Mouse (Mus musculus) heart, embryonic 14.5 days (tissue): ENCODE results near the gene Olfr535. TPM values are rescaled to one million over a fixed set of nuclear protein-coding genes. Genes with fewer than 3 reads are reported as not detected.
"Not testable (repeated sequence)": the region's sequence is repeated elsewhere in the genome, so short reads cannot be mapped to it uniquely, and the experiment has no call there.

Source experiments
- ATAC-seq: fragments of 200-750 bp; cut with Nextera tagmentation; 2 replicates; pipeline ENCODE4 v1.8.0; 2017; ENCODE audit warnings: low read depth, moderate TSS enrichment; ENCODE audit not compliant: insufficient number of reproducible peaks, insufficient read depth, low FRiP score
- H3K27ac ChIP-seq, 2 experiments: fragments of 200-500 bp in 1 of 2; fragments of 300-500 bp in 1 of 2; sonication (generic) in 1 of 2; replicated peaks in 1 of 2; 2 replicates each; pipeline ENCODE4 v1.5.1; 2012 to 2014; ENCODE audit warnings: low read depth in 2 of 2, low read length in 2 of 2, control low read depth in 1 of 2, mild to moderate bottlenecking in 1 of 2, mixed read lengths in 1 of 2; ENCODE audit not compliant: control insufficient read depth in 1 of 2, insufficient read depth in 1 of 2
- H3K27me3 ChIP-seq: fragments of 300-500 bp; sonication (generic); 2 replicates; pipeline ENCODE4 v1.6.1; 2014; ENCODE audit warnings: mild to moderate bottlenecking, low read length, control low read depth; ENCODE audit not compliant: control insufficient read depth, insufficient read depth
- H3K36me3 ChIP-seq: fragments of 300-500 bp; sonication (generic); 2 replicates; pipeline ENCODE4 v1.6.1; 2014; ENCODE audit warnings: mild to moderate bottlenecking, control low read depth, low read length, mixed read lengths; ENCODE audit not compliant: control insufficient read depth, insufficient read depth
- H3K4me1 ChIP-seq, 2 experiments: fragments of 200-500 bp in 1 of 2; fragments of 300-500 bp in 1 of 2; sonication (generic) in 1 of 2; 2 replicates each; pipeline ENCODE4 v1.6.1; 2012 to 2014; ENCODE audit warnings: low read length in 2 of 2, control low read depth in 1 of 2, mixed read lengths in 1 of 2; ENCODE audit not compliant: control insufficient read depth in 2 of 2, insufficient read depth in 2 of 2
- H3K4me2 ChIP-seq: fragments of 300-500 bp; sonication (generic); 2 replicates; pipeline ENCODE4 v1.6.1; 2014; ENCODE audit warnings: mild to moderate bottlenecking, low read length
- H3K4me3 ChIP-seq, 2 experiments: fragments of 200-500 bp in 1 of 2; fragments of 300-500 bp in 1 of 2; sonication (generic) in 1 of 2; 2 replicates each; pipeline ENCODE4 v1.5.1; 2012 to 2014; ENCODE audit warnings: low read length in 2 of 2, mild to moderate bottlenecking in 2 of 2, control low read depth in 1 of 2, low read depth in 1 of 2, moderate library complexity in 1 of 2; ENCODE audit not compliant: control insufficient read depth in 1 of 2, insufficient read depth in 1 of 2
- H3K9ac ChIP-seq: fragments of 300-500 bp; sonication (generic); 2 replicates; pipeline ENCODE4 v1.6.1; 2014; ENCODE audit warnings: mild to moderate bottlenecking, low read length
- H3K9me3 ChIP-seq: fragments of 300-500 bp; sonication (generic); 2 replicates; pipeline ENCODE4 v1.6.1; 2016; ENCODE audit warnings: low read length, control low read depth; ENCODE audit not compliant: control insufficient read depth
- WGBS: fragments of 180-500 bp; shearing (Covaris S2); extraction: QIAGEN DNeasy Blood & Tissue Kit; methylation state at CpG from one replicate; pipeline ENCODE4 v1.1.7; 2014; 5-methylcytosine and 5-hydroxymethylcytosine counted together
- polyA plus RNA-seq: library from polyadenylated mRNA; unstranded; fragments of >200 nt; fragmentation: Nextera tagmentation; extraction: Ambion mirVana; gene quantifications from 2 replicates; pipeline ENCODE4 v1.2.1, GENCODE M21; 2014

Gene Olfr535
- not detected in 2 replicates for polyA plus RNA-seq

- H3K9me3 ChIP-seq, result no peaks in the 10 kb centered on the region
- H3K4me2 ChIP-seq, result no peak within 1 kb of the TSS
- H3K36me3 ChIP-seq, result no peaks in the 10 kb centered on the region
- no peaks in the 10 kb centered on the region for H3K27me3 ChIP-seq
- H3K9ac ChIP-seq, result no peak within 1 kb of the TSS
- 76% methylated on average over 1 of the region's 1 CpGs for WGBS
- no peak within 1 kb of the TSS for H3K4me3 ChIP-seq
- H3K4me1 ChIP-seq, result no peaks in the 10 kb centered on the region
- ATAC-seq, result no peak
- no peak within 1 kb of the TSS for H3K27ac ChIP-seq
These were observed at the start of gene Olfr535 for GRCm38 (mm10) chr7:140483916-140484315. TSS of gene Olfr535 (plus strand) at chr7:140484216.

GRCm38 (mm10) chr7:140443141-140443540, 40.9 kb upstream of the Olfr535 start:
- WGBS, result 55% methylated on average over 1 of the region's 1 CpGs
- no peaks in the 10 kb centered on the region for H3K4me1 ChIP-seq
- H3K9ac ChIP-seq, result no peak overlapping the region
- H3K4me3 ChIP-seq, result no peak overlapping the region
- H3K27me3 ChIP-seq, result no peaks in the 10 kb centered on the region
- no peak overlapping the region for H3K4me2 ChIP-seq
- H3K27ac ChIP-seq, result no peak overlapping the region
- no peak for ATAC-seq
- no peaks in the 10 kb centered on the region for H3K36me3 ChIP-seq
- no peaks in the 10 kb centered on the region for H3K9me3 ChIP-seq

GRCm38 (mm10) chr7:140463070-140463469, 20.9 kb upstream of the Olfr535 start, which contains the start of gene Olfr533:
TSS of gene Olfr533 (plus strand) at chr7:140463370.
- H3K27ac ChIP-seq, H3K4me1 ChIP-seq, H3K4me2 ChIP-seq, H3K9me3 ChIP-seq, H3K36me3 ChIP-seq, H3K27me3 ChIP-seq, H3K4me3 ChIP-seq, H3K9ac ChIP-seq, ATAC-seq: not testable (repeated sequence)
- WGBS, result no CpG with 5 or more reads among the region's 1 CpGs

- no peak for ATAC-seq
- no peak overlapping the region for H3K27ac ChIP-seq
- 43% methylated on average over 1 of the region's 1 CpGs for WGBS
- H3K4me2 ChIP-seq, result no peak overlapping the region
- H3K27me3 ChIP-seq, result no peaks in the 10 kb centered on the region
- H3K9ac ChIP-seq, result no peak overlapping the region
- H3K4me1 ChIP-seq, result no peaks in the 10 kb centered on the region
- no peak overlapping the region for H3K4me3 ChIP-seq
- 0 out of 2 replicates have a peak, but pooled peaks cover 4% of the 10 kb centered on the region for H3K9me3 ChIP-seq
- no peaks in the 10 kb centered on the region for H3K36me3 ChIP-seq
These were observed 6.1 kb upstream of the Olfr535 start for GRCm38 (mm10) chr7:140477886-140478285.

- Histone ChIP-seq H3K4me3 (no peak overlapping the region), H3K4me1 (no peaks in the 10 kb centered on the region), H3K27ac (no peak overlapping the region), H3K9ac (no peak overlapping the region), H3K36me3 (no peaks in the 10 kb centered on the region), H3K9me3 (0 out of 2 replicates have a peak, but pooled peaks cover 4% of the 10 kb centered on the region), H3K27me3 (no peaks in the 10 kb centered on the region), H3K4me2 (no peak overlapping the region)
- ATAC-seq, result no peak
- 69% methylated on average over 1 of the region's 1 CpGs for WGBS
These were observed 5.3 kb upstream of the Olfr535 start for GRCm38 (mm10) chr7:140478733-140479132.

GRCm38 (mm10) chr7:140488981-140489380, 5.0 kb downstream of the Olfr535 start:
- no peaks in the 10 kb centered on the region for H3K4me1 ChIP-seq
- ATAC-seq, result no peak
- no peak overlapping the region for H3K27ac ChIP-seq
- H3K9me3 ChIP-seq, result 0 out of 2 replicates have a peak, but pooled peaks cover 3% of the 10 kb centered on the region
- 67% methylated on average over 1 of the region's 1 CpGs for WGBS
- H3K9ac ChIP-seq, result no peak overlapping the region
- H3K36me3 ChIP-seq, result no peaks in the 10 kb centered on the region
- no peak overlapping the region for H3K4me2 ChIP-seq
- H3K27me3 ChIP-seq, result no peaks in the 10 kb centered on the region
- no peak overlapping the region for H3K4me3 ChIP-seq

- Histone ChIP-seq H3K4me2 (no peak overlapping the region), H3K9ac (no peak overlapping the region), H3K27ac (no peak overlapping the region), H3K4me3 (no peak overlapping the region), H3K9me3 (0 out of 2 replicates have a peak, but pooled peaks cover 3% of the 10 kb centered on the region), H3K27me3 (no peaks in the 10 kb centered on the region), H3K36me3 (no peaks in the 10 kb centered on the region), H3K4me1 (no peaks in the 10 kb centered on the region)
- no peak for ATAC-seq
- 43% methylated on average over 2 of the region's 2 CpGs for WGBS
These were observed 10.2 kb downstream of the Olfr535 start for GRCm38 (mm10) chr7:140494231-140494630.

GRCm38 (mm10) chr7:140494702-140495101, 10.7 kb downstream of the Olfr535 start:
- Histone ChIP-seq H3K4me2 (no peak overlapping the region), H3K4me1 (no peaks in the 10 kb centered on the region), H3K27ac (no peak overlapping the region), H3K36me3 (no peaks in the 10 kb centered on the region), H3K9ac (no peak overlapping the region), H3K4me3 (no peak overlapping the region), H3K27me3 (no peaks in the 10 kb centered on the region), H3K9me3 (0 out of 2 replicates have a peak, but pooled peaks cover 2% of the 10 kb centered on the region)
- no peak for ATAC-seq
